Mouse (Mus musculus): ENCODE measurements around the gene Mrpl24.

GRCm38 (mm10) chr3:87920270-87920943 lies 1.1 kb downstream of the Mrpl24 start:
- TF ChIP-seq CTCF (IDR thresholded peaks at IDR 0.05; ENCODE audit: low read depth, low read length) (no peak), POLR2A (IDR thresholded peaks at IDR 0.05; ENCODE audit: extremely low read depth, insufficient read depth, low read length) (no peak)
